Mouse (Mus musculus): ENCODE measurements around the gene Scyl1.

The Scyl1 gene

DNA sequence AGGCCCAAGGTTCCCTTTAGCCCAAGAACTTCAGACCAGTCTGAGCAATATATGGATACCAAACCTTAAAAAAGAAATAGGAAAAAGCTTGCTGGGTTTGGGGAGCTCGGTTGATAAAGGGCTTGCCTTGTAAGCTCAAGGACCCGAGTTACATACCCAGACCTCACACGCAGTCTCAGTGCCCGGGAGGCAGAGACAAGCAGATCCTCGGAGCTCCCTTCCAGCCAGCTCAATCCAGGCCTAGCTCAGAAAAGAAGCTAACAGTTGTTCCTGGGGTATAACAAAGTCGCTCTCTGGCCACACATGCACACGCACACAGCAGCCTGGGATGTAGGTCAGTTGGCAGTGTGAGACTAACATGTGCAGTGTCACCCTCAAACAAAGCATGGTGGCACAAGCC is 16.7 kb upstream of the Scyl1 start:
- DNase-seq (ENCODE audit: low spot score), result no peak

DNA sequence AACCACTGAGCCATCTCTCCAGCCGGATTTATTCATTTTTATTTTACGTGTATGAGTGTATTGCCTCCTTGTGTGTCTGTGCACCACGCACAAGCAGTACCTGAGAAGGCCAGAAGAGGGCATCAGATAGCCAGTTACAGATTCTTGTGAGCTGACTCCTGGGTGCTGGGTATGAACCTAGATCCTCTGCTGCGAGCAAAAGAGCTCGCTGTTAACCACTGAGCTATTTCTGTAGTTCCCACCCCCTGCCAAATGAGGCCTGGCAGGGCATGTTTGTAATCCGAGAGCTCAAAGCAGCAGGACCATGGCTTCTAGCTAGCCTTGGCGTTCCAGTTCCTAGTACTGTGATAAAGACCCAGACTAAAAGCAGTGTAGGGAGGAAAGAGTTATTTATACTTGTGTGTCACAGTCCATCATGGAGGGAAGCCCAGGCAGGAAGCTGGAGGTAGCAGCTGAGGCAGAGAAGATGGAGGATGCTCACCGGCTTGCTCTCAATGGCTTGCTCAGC is 16.0 kb upstream of the Scyl1 start:
- DNase-seq (ENCODE audit: low spot score), result peak; percentile 71

GRCm38 (mm10) chr19:5786441-5787114 is 15.4 kb upstream of the Scyl1 start:
- peak; percentile 87 for DNase-seq (ENCODE audit: low spot score)

GRCm38 (mm10) chr19:5784958-5785577 is 13.8 kb upstream of the Scyl1 start:
- DNase-seq (ENCODE audit: low spot score), result no peak

DNA sequence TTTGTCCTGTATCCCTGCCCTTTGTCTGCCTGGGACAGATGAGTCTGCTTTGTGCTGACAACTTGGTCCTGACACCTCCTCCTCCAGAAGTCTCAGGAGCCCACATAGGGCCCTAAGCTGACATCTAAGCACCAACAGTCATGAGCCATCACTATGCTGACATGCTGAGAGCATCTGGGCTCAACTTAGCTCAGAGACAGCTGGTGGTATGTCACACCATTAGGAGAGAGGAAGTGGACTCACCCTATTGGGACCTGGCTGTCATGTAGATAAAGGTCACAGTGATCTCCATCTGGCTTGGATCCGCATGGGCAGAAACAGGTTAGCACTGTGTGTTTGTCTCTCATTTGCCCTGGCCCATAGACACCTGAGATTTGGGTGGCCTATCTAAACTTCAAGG is 10.9 kb upstream of the Scyl1 start:
- no peak for DNase-seq (ENCODE audit: low spot score)

DNA sequence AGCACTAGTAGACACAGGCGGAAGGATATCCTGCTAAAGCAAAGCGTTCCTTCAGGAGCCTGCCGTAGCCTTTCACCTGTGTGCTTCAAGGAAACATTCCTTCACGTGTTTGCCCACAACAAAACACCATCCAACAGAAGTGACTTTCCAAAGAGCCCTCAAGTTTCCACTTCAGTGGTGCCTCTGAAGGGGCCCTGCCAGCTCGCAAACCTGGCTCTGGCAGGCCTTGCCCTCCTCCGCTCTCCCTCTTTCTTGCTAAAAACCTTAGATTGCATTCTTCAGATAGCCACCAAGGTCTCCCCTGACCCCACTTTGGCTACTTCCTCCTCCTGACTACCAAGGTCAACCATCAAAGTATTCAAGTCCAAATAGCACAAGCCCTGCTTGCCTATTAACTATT is 10.3 kb upstream of the Scyl1 start:
- no peak for DNase-seq (ENCODE audit: low spot score)

- DNase-seq (ENCODE audit: low spot score), result no peak
These were observed 9.0 kb upstream of the Scyl1 start for GRCm38 (mm10) chr19:5780203-5780602.

- no peak for DNase-seq (ENCODE audit: low spot score)
These were observed 7.1 kb upstream of the Scyl1 start for GRCm38 (mm10) chr19:5778312-5778711.

DNA sequence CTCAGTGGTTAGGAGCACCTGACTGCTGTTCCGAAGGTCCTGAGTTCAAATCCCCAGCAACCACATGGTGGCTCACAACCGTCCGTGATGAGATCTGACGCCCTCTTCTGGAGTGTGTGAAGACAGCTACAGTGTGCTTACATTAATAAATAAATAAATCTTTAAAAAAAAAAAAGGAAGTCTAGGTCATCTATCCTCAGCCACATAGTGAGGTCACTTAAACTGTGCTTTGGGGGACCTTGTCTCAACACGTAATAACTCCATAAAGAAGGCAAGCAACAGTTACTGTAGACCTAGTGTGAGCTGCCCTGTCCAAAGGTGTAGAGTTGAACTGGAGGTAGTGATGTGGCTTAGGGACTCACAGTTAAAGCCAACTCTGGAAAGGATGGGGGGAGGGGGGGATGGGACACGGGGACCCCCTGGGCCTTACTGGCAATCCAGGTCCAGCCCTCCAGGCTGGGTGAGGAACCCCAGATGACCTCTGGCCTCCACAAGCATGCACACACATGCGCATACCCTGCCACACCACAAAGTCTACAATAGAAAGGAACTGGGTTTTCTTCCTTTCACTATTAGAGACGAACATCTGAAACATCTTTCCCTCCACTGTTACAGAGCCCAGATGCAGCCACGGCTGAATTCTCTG is 6.3 kb upstream of the Scyl1 start:
- DNase-seq (ENCODE audit: low spot score), result no peak

DNA sequence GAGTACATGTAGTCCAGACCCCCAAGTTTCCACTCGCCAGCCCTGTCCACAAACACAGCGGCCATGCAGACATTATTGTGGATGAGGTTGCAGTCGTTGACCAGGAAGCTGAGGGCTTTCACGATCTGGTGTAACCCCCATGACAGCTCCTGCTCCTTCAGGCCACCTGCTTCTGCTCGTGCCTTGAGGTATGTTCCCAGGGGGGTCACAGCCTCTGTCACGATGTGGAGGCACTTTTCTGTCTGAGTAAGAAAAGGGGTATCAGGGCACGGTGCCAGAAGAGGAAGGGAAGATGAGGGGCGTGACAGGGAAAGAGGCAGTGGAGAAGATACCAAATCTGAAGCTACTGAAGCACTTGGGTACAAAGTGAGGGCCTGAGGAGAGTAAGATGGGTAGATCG is 908 bp downstream of the Scyl1 start:
- no peak for DNase-seq (ENCODE audit: low spot score)

DNA sequence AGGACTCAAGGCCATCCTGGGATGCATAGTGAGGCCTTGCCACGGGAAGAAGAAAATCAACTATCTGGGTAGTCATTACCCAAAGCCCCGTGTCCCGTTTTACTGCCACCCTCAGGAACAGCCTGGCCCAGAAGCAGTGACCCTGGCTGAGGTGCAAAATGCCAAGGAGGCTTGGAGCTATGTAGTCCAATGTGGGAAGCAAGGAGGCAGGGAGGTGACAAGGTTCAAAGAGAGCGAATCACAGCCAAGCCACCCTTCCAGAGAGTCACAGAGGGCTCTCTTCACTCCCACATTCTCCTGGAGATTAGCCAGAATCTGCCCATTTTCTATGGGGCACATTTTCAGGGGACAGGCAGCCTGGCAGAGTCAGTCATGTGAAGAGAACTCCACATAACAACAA is 3.9 kb downstream of the Scyl1 start:
- DNase-seq (ENCODE audit: low spot score), result no peak

- no peak for DNase-seq (ENCODE audit: low spot score)
These were observed 8.1 kb downstream of the Scyl1 start for GRCm38 (mm10) chr19:5763163-5763562.

GRCm38 (mm10) chr19:5758878-5759403 is 12.3 kb downstream of the Scyl1 start:
- no peak for DNase-seq (ENCODE audit: low spot score)

DNA sequence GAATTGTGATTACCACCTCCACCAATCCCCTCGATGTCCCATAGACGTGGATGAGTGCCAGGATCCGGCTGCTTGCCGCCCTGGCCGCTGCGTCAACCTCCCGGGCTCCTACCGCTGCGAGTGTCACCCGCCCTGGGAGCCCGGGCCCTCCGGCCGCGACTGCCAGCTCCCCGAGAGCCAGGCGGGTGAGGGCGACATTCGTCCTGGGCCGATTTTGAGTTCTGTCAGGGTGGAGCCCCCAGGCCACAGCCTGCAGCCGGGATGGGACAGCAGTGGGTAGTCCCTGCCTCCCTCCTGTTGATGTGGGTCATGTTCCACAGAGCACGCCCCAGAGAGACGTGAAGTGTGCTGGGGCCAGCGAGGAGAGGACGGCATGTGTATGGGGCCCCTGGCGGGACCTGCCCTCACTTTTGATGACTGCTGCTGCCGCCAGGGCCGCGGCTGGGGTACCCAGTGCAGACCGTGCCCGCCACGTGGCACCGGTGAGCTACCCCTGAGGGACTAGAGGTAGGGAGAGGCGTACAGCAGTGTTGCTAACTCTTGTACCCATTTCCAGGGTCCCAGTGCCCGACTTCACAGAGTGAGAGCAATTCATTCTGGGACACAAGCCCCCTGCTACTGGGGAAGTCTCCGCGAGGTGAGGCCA is 14.1 kb downstream of the Scyl1 start:
- DNase-seq (ENCODE audit: low spot score), result no peak

DNA sequence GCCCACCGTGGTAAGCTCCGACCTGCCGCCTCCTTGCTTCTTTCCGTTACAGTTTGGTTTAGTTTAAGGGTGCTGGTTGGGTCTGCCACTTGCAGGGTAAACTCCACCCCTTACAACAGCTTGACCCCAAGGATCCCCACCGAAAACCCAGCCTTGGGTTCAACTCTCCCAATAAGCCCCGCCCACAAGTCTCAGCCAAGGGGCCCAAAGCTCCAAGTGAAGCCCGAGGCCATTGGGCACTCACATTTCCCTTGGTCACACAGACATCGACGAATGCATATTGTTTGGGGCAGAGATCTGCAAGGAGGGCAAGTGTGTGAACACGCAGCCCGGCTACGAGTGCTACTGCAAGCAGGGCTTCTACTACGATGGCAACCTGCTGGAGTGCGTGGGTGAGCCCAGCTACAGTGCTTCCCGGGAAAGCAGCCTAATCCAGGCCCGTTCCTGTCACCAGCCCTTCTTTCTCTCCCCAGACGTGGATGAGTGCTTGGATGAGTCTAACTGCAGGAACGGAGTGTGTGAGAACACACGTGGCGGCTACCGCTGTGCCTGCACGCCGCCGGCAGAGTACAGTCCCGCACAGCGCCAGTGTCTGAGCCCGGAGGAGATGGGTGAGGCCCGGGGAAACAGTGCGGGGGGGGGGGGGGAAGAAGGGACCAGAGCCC is 14.8 kb downstream of the Scyl1 start:
- DNase-seq (ENCODE audit: low spot score), result no peak

DNA sequence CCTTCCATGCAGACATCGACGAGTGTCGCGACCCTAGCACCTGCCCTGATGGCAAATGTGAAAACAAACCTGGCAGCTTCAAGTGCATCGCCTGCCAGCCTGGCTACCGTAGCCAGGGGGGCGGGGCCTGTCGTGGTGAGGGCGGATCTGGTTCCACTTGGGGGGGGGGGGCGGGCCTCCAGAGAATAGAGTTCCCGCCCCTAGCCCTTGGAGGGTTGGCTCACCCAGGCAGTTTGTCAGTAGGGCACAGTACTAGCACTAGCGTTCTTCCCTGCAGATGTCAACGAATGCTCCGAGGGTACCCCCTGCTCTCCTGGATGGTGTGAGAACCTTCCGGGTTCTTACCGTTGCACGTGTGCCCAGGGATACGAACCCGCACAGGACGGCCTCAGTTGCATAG is 19.5 kb downstream of the Scyl1 start:
- DNase-seq (ENCODE audit: low spot score), result no peak

DNA sequence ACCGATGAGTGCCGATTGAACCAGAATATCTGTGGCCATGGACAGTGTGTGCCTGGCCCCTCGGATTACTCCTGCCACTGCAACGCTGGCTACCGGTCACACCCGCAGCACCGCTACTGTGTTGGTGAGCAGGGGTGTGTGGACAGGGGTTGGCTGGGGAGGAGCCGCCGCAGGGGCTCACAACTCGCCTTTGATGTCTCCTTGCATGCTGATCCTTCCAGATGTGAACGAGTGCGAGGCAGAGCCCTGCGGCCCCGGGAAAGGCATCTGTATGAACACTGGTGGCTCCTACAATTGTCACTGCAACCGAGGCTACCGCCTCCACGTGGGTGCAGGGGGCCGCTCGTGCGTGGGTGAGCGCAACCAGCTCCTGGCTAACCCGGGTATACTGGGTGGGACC is 20.3 kb downstream of the Scyl1 start:
- no peak for DNase-seq (ENCODE audit: low spot score)

GRCm38 (mm10) chr19:5749476-5749875 is 21.7 kb downstream of the Scyl1 start:
- no peak for DNase-seq (ENCODE audit: low spot score)

- DNase-seq (ENCODE audit: low spot score), result no peak
These were observed 24.3 kb downstream of the Scyl1 start for GRCm38 (mm10) chr19:5746907-5747363.

DNA sequence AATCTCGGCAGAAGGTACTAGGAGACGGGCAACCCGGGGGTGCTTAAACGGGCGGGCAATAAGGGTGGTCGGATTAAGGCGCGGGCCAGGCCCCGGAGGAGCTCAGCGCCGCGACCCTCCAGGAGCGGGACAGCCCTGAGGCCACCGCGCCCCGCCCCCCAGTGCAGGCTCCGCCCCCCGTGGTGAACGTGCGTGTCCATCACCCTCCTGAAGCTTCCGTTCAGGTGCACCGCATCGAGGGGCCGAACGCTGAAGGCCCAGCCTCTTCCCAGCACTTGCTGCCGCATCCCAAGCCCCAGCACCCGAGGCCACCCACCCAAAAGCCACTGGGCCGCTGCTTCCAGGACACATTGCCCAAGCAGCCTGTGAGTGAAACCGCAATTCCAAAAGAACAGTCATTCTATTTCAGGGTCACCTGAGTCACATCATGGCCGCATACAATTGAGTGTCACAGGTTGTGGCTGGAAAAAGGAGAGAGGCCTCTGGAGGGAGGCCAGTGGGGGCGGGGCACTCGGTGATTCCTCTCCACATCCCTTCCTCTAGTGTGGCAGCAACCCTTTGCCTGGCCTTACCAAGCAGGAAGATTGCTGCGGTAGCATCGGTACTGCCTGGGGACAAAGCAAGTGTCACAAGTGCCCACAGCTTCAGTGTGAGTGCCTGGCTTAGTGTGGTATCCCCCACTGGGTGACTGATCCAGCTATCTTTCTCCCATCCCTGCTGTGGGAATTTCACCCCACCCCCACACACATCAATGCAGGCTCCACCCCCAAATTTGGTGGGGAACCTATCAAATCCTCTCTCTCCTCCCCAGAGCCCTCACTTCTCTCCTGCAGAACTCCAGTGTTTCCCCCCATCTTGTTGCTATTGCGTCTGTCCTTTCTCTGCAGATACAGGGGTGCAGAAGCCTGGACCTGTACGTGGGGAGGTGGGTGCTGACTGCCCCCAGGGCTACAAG is 25.2 kb downstream of the Scyl1 start:
- no peak for DNase-seq (ENCODE audit: low spot score)

DNA sequence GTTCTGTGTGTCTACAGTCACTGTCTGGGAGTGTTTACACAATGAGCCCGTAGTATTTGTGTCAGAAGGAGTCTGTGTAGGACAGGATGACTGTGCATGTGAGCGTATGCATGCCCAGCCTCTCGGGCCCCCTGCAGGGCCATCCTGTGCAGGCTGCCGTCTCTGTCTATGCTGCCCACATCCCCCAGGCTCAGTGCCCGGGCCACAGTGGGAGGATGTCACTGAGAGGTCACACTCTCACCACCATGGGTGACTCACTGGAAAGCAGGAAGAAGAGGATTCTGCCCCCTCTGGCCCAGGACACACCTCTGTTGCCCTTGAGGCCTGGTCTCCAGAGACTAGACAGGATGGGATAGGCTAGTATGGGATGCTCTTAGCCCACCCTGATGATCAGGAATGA is 27.6 kb downstream of the Scyl1 start:
- DNase-seq (ENCODE audit: low spot score), result no peak

Measured in urinary bladder, postnatal 25 days (tissue).